Mouse (Mus musculus) embryonic facial prominence, embryonic 11.5 days (tissue): ENCODE measurements around the gene Gpr146. TPM values are rescaled to one million over a fixed set of nuclear protein-coding genes. Genes with fewer than 3 reads are reported as not detected.

ENCODE experiments used
- ATAC-seq: fragments of 200-750 bp; cut with Nextera tagmentation; replicated peaks from 2 replicates; pipeline ENCODE4 v1.8.0; 2017; ENCODE audit warnings: low read depth; ENCODE audit not compliant: insufficient number of reproducible peaks, low FRiP score, low TSS enrichment
- DNase-seq: peaks from one replicate; pipeline ENCODE4 v3.0.0-alpha.2; 2015; ENCODE audit warnings: low spot score
- H3K27ac ChIP-seq: fragments of 300-500 bp; sonication (generic); replicated peaks from 2 replicates; pipeline ENCODE4 v1.5.1; 2014; ENCODE audit warnings: mild to moderate bottlenecking, low read depth, low read length, control low read depth
- H3K27me3 ChIP-seq: fragments of 300-500 bp; sonication (generic); 2 replicates; pipeline ENCODE4 v1.6.1; 2014; ENCODE audit warnings: mild to moderate bottlenecking, low read length, moderate library complexity, mixed read lengths; ENCODE audit not compliant: control insufficient read depth, insufficient read depth
- H3K36me3 ChIP-seq: fragments of 300-500 bp; sonication (generic); replicated peaks from 2 replicates; pipeline ENCODE4 v1.6.1; 2014; ENCODE audit warnings: low read depth, mild to moderate bottlenecking, low read length, moderate library complexity, mixed read lengths; ENCODE audit not compliant: control insufficient read depth, insufficient read depth
- H3K4me1 ChIP-seq: fragments of 300-500 bp; sonication (generic); 2 replicates; pipeline ENCODE4 v1.6.1; 2014; ENCODE audit warnings: low read length, mixed read lengths; ENCODE audit not compliant: control insufficient read depth, insufficient read depth
- H3K4me2 ChIP-seq: fragments of 300-500 bp; sonication (generic); 2 replicates; pipeline ENCODE4 v1.6.1; 2014; ENCODE audit warnings: low read depth, mild to moderate bottlenecking, control low read depth, low read length, moderate library complexity
- H3K4me3 ChIP-seq: fragments of 300-500 bp; sonication (generic); 2 replicates; pipeline ENCODE4 v1.5.1; 2014; ENCODE audit warnings: low read depth, low read length, control low read depth
- H3K9ac ChIP-seq: fragments of 300-500 bp; sonication (generic); replicated peaks from 2 replicates; pipeline ENCODE4 v1.6.1; 2014; ENCODE audit warnings: mild to moderate bottlenecking, control low read depth, low read length
- H3K9me3 ChIP-seq: fragments of 300-500 bp; sonication (generic); replicated peaks from 2 replicates; pipeline ENCODE4 v1.6.1; 2016; ENCODE audit warnings: mild to moderate bottlenecking, low read length, inconsistent platforms, mixed read lengths; ENCODE audit not compliant: control insufficient read depth
- WGBS: fragments of 180-500 bp; shearing (Covaris S2); extraction: QIAGEN DNeasy Blood & Tissue Kit; methylation state at CpG from one replicate; pipeline ENCODE4 v1.1.7; 2014; 5-methylcytosine and 5-hydroxymethylcytosine counted together
- polyA plus RNA-seq: library from polyadenylated mRNA; unstranded; fragments of >200 nt; fragmentation: Nextera tagmentation; extraction: Ambion mirVana; gene quantifications from 2 replicates; pipeline ENCODE4 v1.2.1, GENCODE M21; 2014

Gene Gpr146
- polyA plus RNA-seq, 1 experiment from 2014 or later, result 1.7 TPM

DNA sequence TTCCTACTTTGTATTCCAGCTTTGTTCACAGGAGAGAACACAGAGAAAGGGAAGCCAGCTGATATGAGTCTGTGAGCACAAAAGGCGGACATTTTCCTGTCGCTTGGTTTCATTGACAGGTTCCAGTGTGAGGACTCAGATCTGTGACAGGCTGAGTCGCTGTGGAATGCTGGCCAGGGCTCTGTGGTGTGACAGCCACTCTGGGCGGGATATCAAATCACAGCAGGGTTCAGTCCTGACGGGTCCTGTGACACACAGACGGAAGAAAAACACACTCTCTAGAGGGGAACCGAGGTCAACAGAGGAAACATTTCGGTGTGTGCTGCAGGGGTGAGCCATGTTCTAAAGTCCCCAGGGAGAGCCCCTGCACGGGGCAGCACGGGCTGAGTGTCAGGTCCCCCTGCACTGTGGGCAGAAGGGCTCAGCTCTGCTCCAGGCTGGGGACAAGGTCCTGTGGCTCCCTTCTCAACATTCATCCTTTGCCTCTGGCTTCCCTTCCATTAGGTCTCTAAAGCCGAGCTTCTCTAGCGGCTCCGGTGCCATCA lies 39.6 kb upstream of the Gpr146 start:
- Histone ChIP-seq H3K27me3 (no peaks in the 10 kb centered on the region), H3K9me3 (no peaks in the 10 kb centered on the region), H3K36me3 (peaks cover 9% of the 10 kb centered on the region), H3K4me3 (no peak overlapping the region), H3K27ac (no peak overlapping the region), H3K4me2 (no peak overlapping the region), H3K4me1 (no peaks in the 10 kb centered on the region), H3K9ac (no peak overlapping the region)
- 74% methylated on average over 13 of the region's 13 CpGs for WGBS
- no peak for ATAC-seq
- no peak for DNase-seq

DNA sequence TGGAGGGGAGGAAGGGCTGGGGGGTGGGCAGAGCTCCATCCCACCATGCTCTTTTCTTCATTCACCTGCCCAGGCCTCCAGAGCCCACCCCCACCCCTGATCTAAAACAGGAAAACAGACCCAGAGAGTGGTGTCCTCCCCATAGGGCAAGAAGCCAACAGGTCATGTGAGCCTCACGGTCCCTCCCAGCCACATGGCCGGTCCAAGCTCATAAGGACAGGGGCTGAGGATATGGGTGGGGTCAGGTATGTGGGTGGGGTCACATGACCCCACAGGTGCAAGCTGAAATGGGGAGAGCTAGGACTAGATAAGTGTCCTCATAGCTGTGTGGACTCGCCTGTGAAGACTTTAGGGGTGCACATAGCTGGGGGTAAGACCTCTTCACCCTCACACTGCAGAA lies 39.1 kb upstream of the Gpr146 start:
- no peak overlapping the region for H3K9ac ChIP-seq
- H3K4me1 ChIP-seq, result no peaks in the 10 kb centered on the region
- H3K27ac ChIP-seq, result no peak overlapping the region
- H3K9me3 ChIP-seq, result no peaks in the 10 kb centered on the region
- H3K4me3 ChIP-seq, result no peak overlapping the region
- H3K4me2 ChIP-seq, result no peak overlapping the region
- peaks cover 9% of the 10 kb centered on the region for H3K36me3 ChIP-seq
- DNase-seq (no peak), ATAC-seq (no peak)
- WGBS, result 83% methylated on average over 3 of the region's 3 CpGs
- H3K27me3 ChIP-seq, result no peaks in the 10 kb centered on the region

DNA sequence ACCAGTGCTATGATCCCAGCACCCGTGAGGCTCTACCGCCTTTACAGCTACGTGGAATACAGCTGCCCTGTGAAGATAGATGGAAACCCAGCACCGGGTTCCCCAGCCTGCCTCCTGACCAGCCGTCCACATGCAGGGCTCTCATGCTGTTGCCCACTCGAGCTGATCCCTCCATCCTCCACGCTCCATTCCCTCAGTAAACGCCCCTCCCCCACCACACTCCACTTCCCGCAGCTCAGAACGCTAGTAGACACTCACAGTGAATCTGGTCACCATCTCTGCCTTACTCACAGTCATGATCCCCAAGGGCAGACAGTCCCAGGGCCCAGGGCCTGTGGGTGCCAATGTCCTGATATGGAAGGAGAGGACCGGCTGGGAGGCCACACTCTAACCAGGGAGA lies 38.6 kb upstream of the Gpr146 start:
- Histone ChIP-seq H3K9me3 (no peaks in the 10 kb centered on the region), H3K9ac (no peak overlapping the region), H3K4me3 (no peak overlapping the region), H3K36me3 (peaks cover 9% of the 10 kb centered on the region), H3K4me2 (no peak overlapping the region), H3K27me3 (no peaks in the 10 kb centered on the region), H3K27ac (no peak overlapping the region), H3K4me1 (no peaks in the 10 kb centered on the region)
- 80% methylated on average over 11 of the region's 11 CpGs for WGBS
- ATAC-seq (no peak), DNase-seq (no peak)

DNA sequence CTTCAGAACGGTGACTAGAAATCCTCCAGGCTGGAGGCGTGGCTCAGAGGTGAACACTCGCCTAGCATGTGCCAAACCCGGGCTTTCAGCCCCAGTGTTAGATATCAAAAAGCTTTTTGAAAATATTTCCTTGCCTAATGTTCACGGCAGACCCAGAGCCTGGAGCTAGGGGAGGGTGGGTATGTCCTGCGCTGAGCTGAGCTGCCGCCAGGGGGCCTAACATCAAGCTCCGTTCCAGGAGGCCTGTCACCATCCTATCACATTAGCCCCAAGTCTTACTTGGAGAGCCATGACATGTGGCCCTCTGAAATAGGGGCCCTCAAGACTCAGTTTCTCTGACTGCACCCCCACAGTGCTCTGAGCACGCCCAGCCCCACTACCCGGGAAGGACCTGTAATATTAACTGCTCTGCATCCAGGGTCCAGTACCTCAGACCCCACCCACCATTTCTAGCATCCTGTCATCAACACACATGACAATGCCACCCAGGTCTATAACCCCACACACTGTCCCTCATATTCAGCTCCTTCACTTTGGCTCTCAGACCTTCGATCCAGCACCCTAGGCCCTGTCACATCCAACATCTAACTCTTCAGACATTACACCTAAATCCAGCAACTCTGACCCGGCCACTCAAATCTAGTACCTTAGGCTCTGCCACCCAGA lies 33.3 kb upstream of the Gpr146 start:
- ATAC-seq (peak; percentile 63), DNase-seq (peak; percentile 90)
- H3K9ac ChIP-seq, result peak overlapping the region; percentile 92
- H3K4me1 ChIP-seq, result no peaks in the 10 kb centered on the region
- H3K36me3 ChIP-seq, result peaks cover 4% of the 10 kb centered on the region
- peak overlapping the region; percentile 86 for H3K4me3 ChIP-seq
- H3K9me3 ChIP-seq, result no peaks in the 10 kb centered on the region
- WGBS, result 8% methylated on average over 12 of the region's 12 CpGs
- H3K27ac ChIP-seq, result peak overlapping the region; percentile 62; the same call in 1 of the 2 replicates
- no peaks in the 10 kb centered on the region for H3K27me3 ChIP-seq
- H3K4me2 ChIP-seq, result peak overlapping the region; percentile 75

DNA sequence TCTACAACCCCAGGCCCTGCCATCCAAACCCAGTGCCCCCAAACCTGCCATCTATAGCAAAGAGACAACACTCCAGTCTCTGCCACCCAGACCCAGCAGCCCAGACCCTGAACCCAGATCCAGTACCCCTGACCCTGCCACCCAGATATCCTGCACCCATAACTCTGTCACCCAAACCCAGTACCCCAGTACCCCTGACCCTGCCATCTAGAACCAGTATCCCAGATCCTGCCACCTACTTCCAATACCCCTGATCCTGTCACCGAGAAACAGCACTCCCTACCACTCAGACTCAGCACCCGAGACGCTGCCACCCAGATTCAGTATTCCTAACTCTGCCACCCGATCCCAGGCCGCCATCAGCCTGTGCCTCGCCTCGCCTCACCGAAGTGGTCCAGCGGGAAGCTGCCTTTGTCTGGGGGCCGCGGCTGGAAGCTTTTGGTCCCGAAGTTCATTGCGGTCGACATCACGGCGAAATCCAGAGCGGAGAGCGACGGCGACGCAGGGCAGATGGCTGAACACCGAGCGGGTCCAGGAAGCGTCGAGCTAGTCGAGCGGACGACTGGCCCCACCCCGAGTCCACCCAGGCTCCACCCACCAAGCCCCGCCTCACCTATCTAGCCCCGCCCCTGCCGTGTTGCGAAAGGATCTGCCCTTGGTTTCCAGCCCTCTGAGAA lies 32.7 kb upstream of the Gpr146 start:
- Histone ChIP-seq H3K9me3 (no peaks in the 10 kb centered on the region), H3K4me3 (peak overlapping the region; percentile 86), H3K4me2 (peak overlapping the region; percentile 75), H3K27ac (peak overlapping the region; percentile 62), H3K27me3 (no peaks in the 10 kb centered on the region), H3K9ac (peak overlapping the region; percentile 92), H3K36me3 (peaks cover 4% of the 10 kb centered on the region), H3K4me1 (no peaks in the 10 kb centered on the region)
- ATAC-seq (peak; percentile 76), DNase-seq (peak; percentile 96)
- 0% methylated on average over 33 of the region's 33 CpGs for WGBS

DNA sequence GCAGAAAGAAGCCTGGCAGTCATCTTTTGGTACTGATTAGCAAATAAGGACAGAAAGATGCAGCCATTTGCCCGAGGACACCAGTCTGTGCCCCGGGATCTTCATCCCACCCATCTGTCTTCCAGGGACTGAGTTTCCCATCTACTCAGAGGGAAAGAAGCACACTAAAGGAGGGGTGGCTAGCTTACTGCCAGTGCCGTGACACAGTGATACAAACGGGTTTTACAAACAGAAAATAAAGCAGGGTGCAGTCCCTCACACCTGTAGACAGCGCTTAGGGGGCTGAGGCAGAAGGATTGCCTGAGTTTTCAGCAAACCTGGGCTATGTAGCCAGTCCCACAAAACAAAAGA lies 32.2 kb upstream of the Gpr146 start:
- Histone ChIP-seq H3K9me3 (no peaks in the 10 kb centered on the region), H3K27ac (no peak overlapping the region), H3K9ac (no peak overlapping the region; the same call in 1 of the 2 replicates), H3K4me1 (no peaks in the 10 kb centered on the region), H3K4me3 (peak overlapping the region; percentile 86), H3K27me3 (no peaks in the 10 kb centered on the region), H3K4me2 (peak overlapping the region; percentile 34), H3K36me3 (peaks cover 4% of the 10 kb centered on the region)
- 11% methylated on average over 5 of the region's 5 CpGs for WGBS
- ATAC-seq, result peak; percentile 14; the same call in 1 of the 2 replicates
- no peak for DNase-seq

DNA sequence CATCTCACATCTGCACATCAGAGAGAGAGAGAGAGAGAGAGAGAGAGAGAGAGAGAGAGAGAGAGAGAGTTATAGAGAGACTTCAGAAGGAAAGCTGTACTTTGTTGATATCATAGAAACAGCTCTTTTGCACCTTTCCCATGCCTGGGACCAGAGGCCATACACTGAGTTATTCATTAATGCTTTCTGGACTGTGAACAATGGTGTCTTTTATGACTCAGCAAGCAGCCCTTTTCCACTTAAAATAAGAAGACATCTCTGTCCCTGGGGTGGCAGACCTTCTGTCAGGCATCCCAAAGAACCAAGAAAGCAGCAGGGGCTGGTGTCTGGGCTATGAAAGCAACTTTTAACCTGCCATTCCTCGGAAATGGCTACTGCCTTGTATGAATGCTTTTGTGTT lies 30.3 kb upstream of the Gpr146 start:
- no peak overlapping the region for H3K27ac ChIP-seq
- WGBS, result 60% methylated on average over 1 of the region's 1 CpGs

DNA sequence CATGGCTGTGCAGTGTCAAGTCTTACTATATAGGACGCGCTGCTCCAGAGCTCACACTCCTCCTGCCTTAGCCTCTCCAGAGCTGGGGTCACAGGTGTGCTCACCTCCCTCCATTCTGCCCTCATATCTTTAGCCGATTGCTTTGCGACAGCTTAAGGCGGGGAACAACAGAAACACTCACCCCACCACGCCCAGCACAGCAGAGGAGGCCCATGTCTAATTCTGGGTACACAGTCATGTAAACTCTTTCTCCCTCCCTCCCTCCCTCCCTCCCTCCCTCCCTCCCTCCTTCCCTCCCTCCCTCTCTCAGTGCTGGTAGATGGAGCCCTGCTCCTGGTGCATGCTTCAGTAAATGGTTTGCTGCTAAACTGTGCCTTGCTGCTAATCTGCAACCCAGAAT lies 27.8 kb upstream of the Gpr146 start:
- ATAC-seq, result no peak
- 77% methylated on average over 6 of the region's 6 CpGs for WGBS
- Histone ChIP-seq H3K9ac (no peak overlapping the region), H3K27me3 (no peaks in the 10 kb centered on the region), H3K4me2 (no peak overlapping the region), H3K36me3 (no peaks in the 10 kb centered on the region), H3K9me3 (no peaks in the 10 kb centered on the region), H3K27ac (no peak overlapping the region), H3K4me3 (no peak overlapping the region), H3K4me1 (0 out of 2 replicates have a peak, but pooled peaks cover 2% of the 10 kb centered on the region)
- DNase-seq, result no peak

More for the DNA sequence above, 30.3 kb upstream of the Gpr146 start:
- 0 out of 2 replicates have a peak, but pooled peaks cover 2% of the 10 kb centered on the region for H3K4me1 ChIP-seq
- no peaks in the 10 kb centered on the region for H3K9me3 ChIP-seq
- no peak overlapping the region for H3K4me2 ChIP-seq
- no peak for ATAC-seq
- DNase-seq, result no peak
- no peaks in the 10 kb centered on the region for H3K36me3 ChIP-seq
- H3K9ac ChIP-seq, result no peak overlapping the region
- no peaks in the 10 kb centered on the region for H3K27me3 ChIP-seq
- no peak overlapping the region for H3K4me3 ChIP-seq
